Mouse (Mus musculus): ENCODE measurements around the gene Sprr4. TPM values are rescaled to one million over a fixed set of nuclear protein-coding genes. Genes with fewer than 3 reads are reported as not detected.

Sprr4 gene
- not detected for total RNA-seq (2023)

GRCm38 (mm10) chr3:92500393-92500792 is at the start of gene Sprr4:
Gene Sprr4, minus strand, starts transcription at chr3:92500493.

DNA sequence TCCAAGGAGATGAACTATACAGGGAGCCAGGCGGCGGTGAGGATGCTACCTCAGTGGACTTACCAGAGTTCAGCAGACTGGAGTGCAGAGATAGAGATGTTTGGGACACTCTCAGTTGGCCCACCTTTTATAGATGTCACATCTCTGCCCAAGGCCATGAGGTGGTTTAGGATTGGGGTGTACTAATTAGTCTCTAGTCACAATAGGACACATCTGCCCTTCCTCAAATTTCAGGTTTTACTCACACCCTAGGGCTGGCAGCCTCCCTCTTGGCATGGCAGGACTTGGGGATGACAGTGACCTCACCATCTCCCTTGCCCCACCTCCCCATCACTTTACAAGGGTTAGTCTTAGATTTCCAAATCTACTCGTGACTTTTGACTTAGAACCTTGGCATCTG is 34.1 kb upstream of the Sprr4 start, which contains the start of gene 2310046K23Rik:
TSS of gene 2310046K23Rik (minus strand) at position 101 of the 400 bp plus-strand sequence.

GRCm38 (mm10) chr3:92485863-92486262 is 14.4 kb downstream of the Sprr4 start, which contains the start of gene Sprr1a:
Gene Sprr1a, minus strand, starts transcription at chr3:92485895.

GRCm38 (mm10) chr3:92458620-92459019 is 41.7 kb downstream of the Sprr4 start, which contains the start of gene Sprr3:
Gene Sprr3, minus strand, starts transcription at chr3:92458720.

Other genes starting within 250 kb of the Sprr4 start
- gene Sprr2a3, start 215.1 kb downstream of the Sprr4 start, total RNA-seq (2023): not detected
- not detected for gene Sprr2b, start 183.9 kb downstream of the Sprr4 start, total RNA-seq (2023)
- gene Sprr2d, start 161.4 kb downstream of the Sprr4 start, total RNA-seq (2023): not detected
- not detected for gene Sprr2e, start 148.3 kb downstream of the Sprr4 start, total RNA-seq (2023)
- gene Sprr2f, start 135.3 kb downstream of the Sprr4 start, total RNA-seq (2023): not detected
- gene Sprr2h, start 114.8 kb downstream of the Sprr4 start, total RNA-seq (2023): not detected
- not detected for gene Sprr2i, start 92.5 kb downstream of the Sprr4 start, total RNA-seq (2023)
- gene Sprr2j-ps, start 82.4 kb downstream of the Sprr4 start, total RNA-seq (2023): not detected
- 1 to 10 TPM in 1 of 2 experiments, under 1 TPM in 1; 0.86 to 2.0 TPM for gene Gm9774, start 71.1 kb downstream of the Sprr4 start, total RNA-seq (2023)
- not detected for gene Sprr2k, start 67.9 kb downstream of the Sprr4 start, total RNA-seq (2023)
- gene Sprr1b, start 61.7 kb downstream of the Sprr4 start, total RNA-seq (2023): not detected
- not detected for gene Sprr3, start 41.8 kb downstream of the Sprr4 start, total RNA-seq (2023)
- not detected for gene Sprr1a, start 14.6 kb downstream of the Sprr4 start, total RNA-seq (2023)
- gene 2310046K23Rik, start 34.0 kb upstream of the Sprr4 start, total RNA-seq (2023): not detected
- gene Ivl, start 73.2 kb upstream of the Sprr4 start, total RNA-seq (2023): not detected
- not detected for gene Smcp, start 88.5 kb upstream of the Sprr4 start, total RNA-seq (2023)
- not detected for gene 2210017I01Rik, start 107.0 kb upstream of the Sprr4 start, total RNA-seq (2023)
- not detected for gene Lce6a, start 121.2 kb upstream of the Sprr4 start, total RNA-seq (2023)
- not detected for gene Lce1a1, start 147.8 kb upstream of the Sprr4 start, total RNA-seq (2023)
- not detected for gene Lce1b, start 156.4 kb upstream of the Sprr4 start, total RNA-seq (2023)
- not detected for gene Lce1a2, start 169.8 kb upstream of the Sprr4 start, total RNA-seq (2023)
- gene Lce1c, start 178.8 kb upstream of the Sprr4 start, total RNA-seq (2023): not detected
- not detected for gene Lce1d, start 186.7 kb upstream of the Sprr4 start, total RNA-seq (2023)
- not detected for gene Lce1e, start 208.6 kb upstream of the Sprr4 start, total RNA-seq (2023)
- gene Lce1f, start 219.9 kb upstream of the Sprr4 start, total RNA-seq (2023): not detected
- not detected for gene Gm38119, start 238.6 kb upstream of the Sprr4 start, total RNA-seq (2023)

Measured in monocyte, adult 59 days (primary cell).